Mouse (Mus musculus): Measurements from ENCODE around the gene Kif5c.

GRCm38 (mm10) chr2:49671753-49672500 is 52.8 kb downstream of the Kif5c start:
- no peak for TF ChIP-seq CTCF (IDR thresholded peaks at IDR 0.05; ENCODE audit: insufficient read depth, low read length)
- TF ChIP-seq POLR2A (IDR thresholded peaks at IDR 0.05; ENCODE audit: borderline replicate concordance, extremely low read depth, low read depth, low read length) = no peak
